Mouse (Mus musculus) ovary, postnatal 36 days (tissue): ENCODE results near the gene A430078G23Rik.

ENCODE experiments used
- DNase-seq: peaks from one replicate; pipeline ENCODE4 v3.0.0; 2022; ENCODE audit warnings: low spot score, mixed read lengths

The A430078G23Rik gene

DNA sequence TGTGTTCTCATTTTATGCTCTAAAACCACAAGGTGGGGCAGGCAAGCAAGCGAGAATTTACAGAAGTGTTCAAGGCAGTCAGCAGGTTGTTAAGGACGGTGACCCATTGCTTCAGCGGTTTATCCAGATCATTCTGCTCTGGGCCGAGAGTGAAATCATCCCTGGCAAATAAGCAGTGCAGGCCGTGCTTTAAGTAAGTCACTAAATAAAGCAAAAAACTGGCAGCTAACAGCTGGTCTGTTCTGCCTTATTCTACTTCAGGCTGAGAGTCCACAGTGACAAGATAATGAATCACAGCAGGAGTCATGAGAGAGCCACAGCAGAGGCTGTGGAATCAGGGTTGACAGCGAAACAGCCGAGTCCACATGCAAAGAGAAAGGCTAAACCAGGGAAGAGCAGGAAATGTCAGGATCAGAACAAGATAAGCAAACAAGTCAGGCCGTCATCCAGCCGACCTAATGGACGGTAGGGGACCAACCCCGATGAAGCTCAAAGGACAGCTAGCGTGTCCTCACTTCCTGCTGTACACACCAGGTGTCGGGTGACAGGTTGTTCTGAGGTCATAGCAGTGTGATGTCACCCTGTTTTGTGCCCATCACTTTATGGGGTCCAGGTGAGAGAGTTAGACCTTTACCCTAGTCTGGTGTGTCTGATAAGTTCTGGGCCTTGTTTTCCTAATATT is 4.9 kb upstream of the A430078G23Rik start:
- DNase-seq: no peak

DNA sequence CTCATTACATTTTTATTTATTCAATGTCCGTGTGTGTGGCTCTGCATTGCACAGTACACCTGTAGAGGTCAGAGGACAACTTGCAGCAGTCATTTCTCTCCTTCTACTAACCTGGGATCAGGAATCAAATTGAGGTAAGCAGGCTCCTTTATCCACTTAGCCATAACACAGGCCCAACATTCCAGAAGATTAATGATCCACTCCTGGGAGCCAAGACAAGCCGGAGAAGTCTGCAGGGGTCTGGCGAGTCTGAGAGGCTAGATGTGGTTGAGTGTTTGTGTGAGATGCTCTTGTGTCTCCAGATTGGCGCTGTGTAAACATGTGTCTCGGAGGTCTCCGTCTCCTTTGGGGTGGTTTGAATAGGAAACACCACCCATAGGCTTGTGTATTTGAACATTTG is 2.5 kb upstream of the A430078G23Rik start:
- DNase-seq: no peak

DNA sequence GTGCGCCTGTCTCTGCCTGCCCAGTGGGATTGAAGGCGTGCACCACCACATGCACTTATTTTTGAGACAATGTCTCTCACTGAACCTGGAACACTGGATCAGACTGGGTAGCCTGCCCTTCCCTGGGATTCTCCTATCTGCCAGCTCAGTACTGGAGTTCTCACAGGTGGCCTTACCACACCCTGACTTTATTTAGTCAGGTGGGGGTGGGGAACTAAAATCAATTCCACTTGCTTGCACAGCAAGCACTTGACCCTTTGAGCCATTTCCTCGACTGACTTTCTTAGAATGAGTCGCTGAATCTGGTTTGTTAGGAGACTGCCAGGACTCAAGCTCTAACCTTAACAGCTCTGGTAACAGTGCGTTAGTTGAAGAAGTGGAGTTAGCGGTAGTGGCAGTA is 500 bp upstream of the A430078G23Rik start:
- no peak for DNase-seq

GRCm38 (mm10) chr8:3353811-3354442 is 712 bp downstream of the A430078G23Rik start:
- DNase-seq: no peak

DNA sequence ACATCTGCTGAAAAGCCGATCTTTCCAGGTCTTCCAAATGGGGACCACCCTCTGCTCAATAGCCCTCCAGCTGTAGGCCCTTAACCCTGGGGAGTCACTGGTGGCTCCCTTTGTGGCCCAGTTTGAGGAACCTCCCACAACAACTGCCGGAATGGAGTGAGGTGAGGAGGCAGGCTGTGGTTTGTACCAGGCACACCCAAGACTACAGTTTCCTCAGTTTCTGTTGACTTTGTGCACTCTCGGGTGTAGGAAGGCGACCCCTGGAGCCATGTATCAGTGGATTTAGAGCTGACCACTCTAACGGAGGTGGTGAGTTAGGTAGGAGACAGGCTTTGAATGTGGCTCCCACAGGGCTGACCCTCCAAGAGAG is 1.2 kb downstream of the A430078G23Rik start:
- DNase-seq: no peak

DNA sequence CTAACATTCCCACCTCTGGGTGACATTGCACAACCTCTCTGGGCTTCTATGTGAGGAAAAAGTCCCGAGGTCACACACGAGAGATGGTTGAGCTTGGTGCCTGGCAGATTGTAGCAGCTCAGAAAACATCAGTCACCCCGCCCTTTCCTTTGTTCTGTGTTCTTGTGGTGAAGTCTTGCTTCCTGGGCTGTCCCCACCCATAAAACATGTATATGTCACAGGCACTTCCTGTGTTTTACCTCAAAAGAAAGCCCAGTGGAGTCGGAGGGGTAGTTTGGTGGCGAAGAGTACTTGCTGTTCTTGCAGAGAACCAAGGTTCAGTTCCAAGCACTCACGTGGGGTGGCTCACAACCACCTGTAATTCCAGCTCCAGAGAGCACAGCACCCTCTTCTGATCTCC is 2.4 kb downstream of the A430078G23Rik start:
- no peak for DNase-seq

DNA sequence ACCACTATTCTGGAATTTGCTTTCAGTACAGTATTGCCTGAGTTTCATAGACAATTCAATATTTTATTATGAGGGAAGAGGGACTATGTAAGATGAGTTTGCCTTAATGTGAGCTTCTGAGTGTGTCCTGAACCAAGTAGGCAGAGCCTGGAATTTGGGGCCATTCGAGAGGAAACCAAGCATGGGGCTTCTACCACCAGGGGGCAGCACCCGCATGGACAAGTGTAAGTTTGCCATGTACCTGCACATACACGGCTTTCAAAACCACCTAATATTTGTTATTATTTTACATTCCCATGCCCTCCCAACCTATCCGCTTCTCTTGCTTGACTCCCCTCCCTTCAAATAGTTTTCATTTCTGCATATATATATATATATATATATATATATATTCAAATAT is 4.8 kb downstream of the A430078G23Rik start:
- DNase-seq: peak; percentile 77

GRCm38 (mm10) chr8:3367086-3367485 is 13.9 kb downstream of the A430078G23Rik start:
- no peak for DNase-seq

GRCm38 (mm10) chr8:3368091-3368490 is 14.9 kb downstream of the A430078G23Rik start:
- DNase-seq: no peak

DNA sequence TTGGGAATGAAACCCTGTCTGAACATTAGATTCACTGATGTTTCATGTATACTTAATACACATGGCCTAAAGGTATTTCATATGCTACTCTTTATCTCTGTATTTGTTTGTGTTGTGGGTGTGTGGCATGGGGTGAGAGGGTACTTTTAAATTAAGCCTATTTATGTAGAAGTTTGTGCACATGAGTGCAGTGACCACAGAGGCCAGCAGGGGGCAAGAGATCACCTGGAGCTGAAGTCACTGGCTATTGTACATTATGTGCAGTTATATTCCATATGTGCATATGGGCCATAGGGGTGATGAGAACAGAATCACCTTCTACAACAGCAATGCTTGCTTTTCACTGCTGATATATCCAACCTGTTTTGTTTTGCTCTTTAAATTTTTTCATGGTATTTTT is 22.5 kb downstream of the A430078G23Rik start:
- no peak for DNase-seq

DNA sequence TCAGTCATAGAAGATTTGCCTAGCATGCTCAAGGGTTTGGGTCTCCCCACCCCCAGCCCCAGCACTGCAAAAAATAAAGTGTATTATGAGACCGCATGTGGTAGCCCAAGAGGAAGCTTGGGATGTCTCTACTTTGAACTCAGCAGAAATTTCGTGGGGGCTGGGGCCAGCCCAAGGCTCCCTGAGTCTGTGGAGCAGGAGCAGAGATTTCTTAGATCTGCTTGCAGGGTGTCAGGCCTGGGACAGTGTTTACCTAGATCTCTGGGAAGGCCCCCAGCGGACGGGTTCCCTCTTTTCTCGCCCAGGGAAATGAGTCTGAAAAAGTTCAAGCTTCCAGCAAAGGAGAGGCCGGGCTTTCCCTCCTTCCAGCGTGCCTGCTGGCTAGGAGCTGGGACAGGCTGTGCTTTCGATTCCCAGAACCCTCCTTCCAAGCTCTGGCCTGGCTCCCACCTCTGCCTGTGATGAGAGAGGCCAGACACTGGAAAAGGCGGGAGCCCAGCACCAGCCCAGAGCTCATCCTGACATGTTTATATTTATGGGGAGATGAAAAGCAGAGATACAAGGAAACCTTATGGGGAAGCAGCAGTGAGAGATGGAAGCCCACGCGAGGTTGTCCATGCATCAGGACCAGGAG is 23.5 kb downstream of the A430078G23Rik start:
- peak; percentile 57 for DNase-seq

DNA sequence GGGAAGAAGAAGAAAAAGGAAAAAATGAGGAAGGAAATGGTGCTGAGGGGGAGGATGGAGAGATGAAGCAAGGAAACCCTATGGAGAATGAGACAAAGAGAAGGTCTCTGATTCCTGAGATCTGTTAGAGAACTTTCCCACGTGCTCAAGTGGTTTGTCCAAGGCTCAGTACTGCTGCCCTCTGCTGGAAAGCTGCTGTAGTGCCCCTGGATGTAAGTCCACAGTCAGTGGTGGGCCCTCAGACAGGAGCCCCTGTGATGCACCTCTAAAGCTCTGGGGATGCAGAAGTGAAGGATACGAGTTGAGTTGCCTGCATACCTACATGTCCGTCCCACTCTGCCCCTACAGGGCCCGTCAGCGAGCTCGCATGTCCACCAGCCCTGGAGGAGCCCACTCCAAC is 34.1 kb downstream of the A430078G23Rik start:
- DNase-seq: peak; percentile 67

DNA sequence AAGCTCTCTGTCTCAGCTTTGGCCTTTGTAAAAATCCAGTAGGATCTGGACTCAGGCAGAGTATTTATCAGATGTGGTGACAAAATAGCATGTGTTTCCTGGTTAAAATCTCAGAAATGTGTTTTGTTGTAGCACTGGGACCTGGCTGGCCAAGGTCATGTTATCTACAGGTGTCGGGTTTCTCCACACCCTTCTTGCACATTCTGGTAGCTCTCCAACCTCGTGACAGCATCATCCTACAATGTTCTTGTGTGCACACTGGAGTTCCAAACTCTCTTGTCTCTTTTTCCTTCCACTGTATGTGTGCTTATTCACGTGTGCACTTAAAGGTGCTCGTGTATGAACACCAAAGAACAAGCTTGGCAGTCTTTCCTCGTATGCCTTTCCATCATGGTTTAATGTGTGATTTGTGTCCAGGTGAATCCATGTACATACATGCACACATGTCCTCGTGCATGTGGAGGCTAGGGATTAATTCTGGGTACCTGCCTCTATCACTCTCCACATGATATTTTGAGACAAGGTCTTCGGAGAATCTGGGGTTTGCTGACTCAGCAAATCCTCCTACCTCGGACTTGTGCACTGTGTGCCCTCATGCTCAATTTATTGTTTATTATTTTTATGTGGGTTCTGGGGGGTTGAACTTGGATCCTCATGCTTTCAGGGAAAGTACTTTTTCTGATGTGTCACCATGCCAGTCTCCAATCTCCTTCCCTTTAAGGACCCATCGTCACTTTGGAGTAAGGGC is 35.5 kb downstream of the A430078G23Rik start:
- DNase-seq: no peak

DNA sequence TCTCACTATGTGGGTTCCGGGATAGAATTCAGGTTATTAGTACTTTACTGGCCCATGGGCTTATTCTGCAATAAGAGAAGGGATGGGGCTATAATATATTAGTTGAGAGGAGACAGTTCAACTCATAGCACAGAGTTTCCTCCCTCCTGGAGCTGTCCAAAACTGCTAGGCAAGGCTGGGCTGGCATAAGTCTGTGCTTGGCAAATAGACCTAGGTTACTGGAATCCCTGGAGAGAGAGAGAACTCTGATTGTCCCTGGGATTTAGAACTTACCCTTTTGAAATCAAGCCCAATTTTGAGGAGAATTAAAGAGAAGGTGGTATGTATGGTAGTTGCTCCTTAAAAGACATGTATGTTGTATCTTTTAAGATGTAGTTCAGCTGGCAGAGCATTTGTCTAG is 36.3 kb downstream of the A430078G23Rik start:
- DNase-seq: no peak

- DNase-seq: no peak
Observed at GRCm38 (mm10) chr8:3392293-3392692, 39.1 kb downstream of the A430078G23Rik start.

- DNase-seq: peak; percentile 88
Observed at GRCm38 (mm10) chr8:3392771-3393710, 39.8 kb downstream of the A430078G23Rik start, which contains the start of gene Arhgef18. Gene Arhgef18 (plus strand): TSS chr8:3393006.

DNA sequence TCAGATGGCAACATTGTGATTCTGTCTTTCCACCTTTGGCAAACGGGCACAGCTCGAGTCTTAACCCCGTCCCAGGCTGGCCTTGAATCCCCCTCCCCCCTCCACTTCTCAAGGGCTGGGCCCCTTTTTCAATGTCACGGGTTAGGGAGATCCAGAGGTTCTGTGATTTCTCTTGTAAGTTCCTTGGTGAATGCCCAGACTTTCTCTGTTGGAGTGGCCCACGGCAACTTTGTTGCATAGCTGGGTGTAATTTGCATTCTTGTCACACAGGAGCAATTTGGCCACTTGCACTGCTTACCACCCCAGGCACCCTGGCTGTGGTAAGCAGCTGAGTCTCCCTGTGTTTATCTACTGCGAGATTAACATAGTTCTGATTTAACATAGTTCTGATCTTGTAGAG is 41.4 kb downstream of the A430078G23Rik start:
- DNase-seq: peak; percentile 42

DNA sequence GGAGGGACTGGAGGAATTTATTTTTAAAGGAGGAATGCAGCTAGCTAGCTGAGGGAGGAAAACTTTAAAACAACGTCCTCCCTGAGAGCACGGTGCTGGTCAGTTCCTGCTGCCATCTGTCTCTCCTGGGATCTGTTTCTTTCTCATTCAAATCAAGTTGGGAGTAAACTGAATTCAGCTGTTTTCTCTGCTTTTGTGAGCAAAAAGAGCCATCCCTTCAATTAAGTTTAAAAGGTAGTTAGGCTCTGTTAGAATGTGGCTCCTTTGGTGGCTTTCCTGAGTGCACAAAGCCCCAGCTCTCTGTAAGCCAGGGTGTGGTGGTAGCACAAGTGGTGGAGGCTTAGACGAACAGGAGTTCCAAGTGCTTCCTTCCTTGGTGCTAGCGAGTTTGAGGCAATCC is 42.0 kb downstream of the A430078G23Rik start:
- DNase-seq: no peak

GRCm38 (mm10) chr8:3397597-3397996 is 44.4 kb downstream of the A430078G23Rik start:
- DNase-seq: peak; percentile 15

GRCm38 (mm10) chr8:3400509-3400908 is 47.3 kb downstream of the A430078G23Rik start:
- DNase-seq: no peak

GRCm38 (mm10) chr8:3407417-3407816 is 54.2 kb downstream of the A430078G23Rik start:
- DNase-seq: no peak

DNA sequence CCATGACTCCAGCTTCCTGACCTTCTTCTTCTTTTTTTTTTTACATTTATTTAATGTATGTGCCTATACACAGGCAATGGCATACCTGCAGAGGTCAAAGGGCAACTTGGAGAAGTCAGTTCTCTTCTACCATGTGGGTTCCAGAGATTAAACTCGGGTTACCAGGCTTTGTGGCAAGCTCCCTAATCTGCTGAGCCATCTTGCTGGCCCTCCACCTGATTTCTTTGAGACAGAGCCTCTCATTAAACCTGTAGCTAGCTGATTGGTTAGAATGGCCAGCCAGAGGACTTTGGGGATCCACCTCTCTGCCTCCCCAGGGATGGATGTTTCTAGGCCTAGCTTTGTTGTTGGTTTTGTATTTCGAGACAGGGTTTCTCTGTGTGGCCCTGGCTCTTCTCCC is 57.9 kb downstream of the A430078G23Rik start:
- DNase-seq: no peak
